Mouse (Mus musculus) neutrophil, adult 5-6 weeks (primary cell): ENCODE results near the gene Clmp. TPM values are rescaled to one million over a fixed set of nuclear protein-coding genes. Genes with fewer than 3 reads are reported as not detected.

Experiments used
- ATAC-seq: fragments of 151-379, 151-347 bp; 2 replicates; pipeline ENCODE4 v1.8.0; 2017; ENCODE audit warnings: mild to moderate bottlenecking, moderate TSS enrichment; ENCODE audit not compliant: insufficient number of reproducible peaks, poor library complexity, low FRiP score, severe bottlenecking; ENCODE audit errors: extremely low read depth
- total RNA-seq: library from RNA; stranded (forward); fragments of 200-1000 nt; gene quantifications from 2 replicates; pipeline ENCODE4 v1.2.3, GENCODE M21; 2017

Clmp gene
- total RNA-seq, 1 experiment from 2014 or later, result 0.81 TPM

GRCm38 (mm10) chr9:40727140-40727823, 41.5 kb downstream of the Clmp start:
- no peak for ATAC-seq

- ATAC-seq, result no peak
Measured at GRCm38 (mm10) chr9:40727824-40728495, 42.2 kb downstream of the Clmp start.

DNA sequence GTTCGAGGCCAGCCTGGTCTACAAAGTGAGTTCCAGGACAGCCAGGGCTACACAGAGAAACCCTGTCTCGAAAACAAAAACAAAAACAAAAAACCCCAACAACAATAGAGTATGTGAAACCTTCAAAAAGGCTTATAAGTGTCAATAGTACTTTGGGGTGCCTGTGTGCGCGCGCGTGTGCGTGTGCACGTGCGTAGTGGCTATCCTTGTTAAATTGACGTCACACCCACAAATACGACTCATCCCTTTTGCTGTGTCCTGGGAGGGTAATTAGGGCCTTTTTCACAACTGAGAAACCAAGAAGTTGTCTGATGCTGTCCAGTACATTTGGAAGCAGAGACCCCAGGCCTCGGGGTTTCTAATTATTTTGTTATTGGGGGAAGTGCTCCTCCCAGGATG, 44.5 kb downstream of the Clmp start:
- ATAC-seq, result no peak

DNA sequence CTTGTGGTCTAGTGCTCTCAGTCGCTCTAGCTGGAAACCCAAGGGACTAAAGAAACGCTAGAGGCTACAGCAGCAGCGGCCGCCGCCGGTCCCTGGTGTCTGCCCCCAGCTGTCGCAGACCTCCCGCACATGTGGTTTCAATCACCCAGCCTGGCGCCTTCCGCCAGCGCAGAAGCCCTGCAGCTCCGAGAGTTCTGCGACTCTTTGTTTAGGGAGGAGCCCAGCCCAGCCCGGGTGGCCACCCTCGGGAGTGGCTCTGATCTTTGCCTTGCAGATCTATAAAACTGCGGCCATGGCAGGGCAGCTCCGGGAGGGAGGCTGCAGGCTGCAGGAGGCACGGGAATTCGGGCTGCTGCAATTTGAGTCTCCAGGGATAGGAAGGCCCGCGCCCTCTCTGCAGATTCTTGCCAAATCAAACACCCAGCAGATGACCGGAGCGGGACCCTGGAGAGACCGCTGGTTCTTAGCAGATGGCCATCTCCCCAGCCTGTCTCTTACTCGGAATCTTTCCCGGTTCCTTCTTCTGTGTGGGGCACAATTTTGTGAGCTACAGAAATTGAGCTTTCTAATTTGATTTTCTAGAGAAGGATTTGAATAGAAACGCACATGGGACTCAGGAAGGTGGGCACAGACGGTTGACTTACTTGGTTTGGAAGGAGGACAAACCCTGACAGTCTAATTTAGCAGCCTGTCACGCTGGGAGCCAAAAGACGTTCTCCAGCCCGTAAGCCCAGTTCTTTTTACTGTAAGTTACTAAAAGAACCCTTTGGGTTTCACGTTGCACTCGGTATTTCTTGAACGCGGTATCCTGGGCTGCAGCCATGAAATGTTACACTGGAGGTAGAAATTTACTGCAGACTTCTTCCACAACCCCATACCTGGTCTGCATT, 45.2 kb downstream of the Clmp start:
- peak; percentile 23; the same call in 1 of the 2 replicates for ATAC-seq

- no peak for ATAC-seq
Measured at GRCm38 (mm10) chr9:40731591-40732048, 45.9 kb downstream of the Clmp start.

GRCm38 (mm10) chr9:40732302-40732701, 46.5 kb downstream of the Clmp start:
- no peak for ATAC-seq

DNA sequence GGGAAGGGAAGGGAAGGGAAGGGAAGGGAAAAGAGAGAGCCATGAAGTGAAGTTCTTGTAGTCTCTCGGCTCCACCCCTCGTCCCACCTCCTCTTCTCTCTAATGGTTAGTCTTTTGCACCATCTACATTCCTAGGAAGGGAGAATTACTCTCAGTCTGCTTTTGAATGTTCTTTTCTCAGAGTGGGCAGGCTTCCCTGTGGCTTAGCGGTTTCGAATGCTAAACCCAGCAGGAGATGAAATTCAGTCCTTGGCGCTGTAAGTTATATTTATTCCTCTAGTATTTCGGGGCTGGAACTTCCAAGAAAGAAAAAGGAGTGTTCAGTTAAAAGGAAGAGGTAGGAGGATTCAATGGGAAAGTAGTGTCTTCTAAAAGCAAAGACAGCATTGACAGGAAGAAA, 51.4 kb downstream of the Clmp start:
- ATAC-seq, result no peak

DNA sequence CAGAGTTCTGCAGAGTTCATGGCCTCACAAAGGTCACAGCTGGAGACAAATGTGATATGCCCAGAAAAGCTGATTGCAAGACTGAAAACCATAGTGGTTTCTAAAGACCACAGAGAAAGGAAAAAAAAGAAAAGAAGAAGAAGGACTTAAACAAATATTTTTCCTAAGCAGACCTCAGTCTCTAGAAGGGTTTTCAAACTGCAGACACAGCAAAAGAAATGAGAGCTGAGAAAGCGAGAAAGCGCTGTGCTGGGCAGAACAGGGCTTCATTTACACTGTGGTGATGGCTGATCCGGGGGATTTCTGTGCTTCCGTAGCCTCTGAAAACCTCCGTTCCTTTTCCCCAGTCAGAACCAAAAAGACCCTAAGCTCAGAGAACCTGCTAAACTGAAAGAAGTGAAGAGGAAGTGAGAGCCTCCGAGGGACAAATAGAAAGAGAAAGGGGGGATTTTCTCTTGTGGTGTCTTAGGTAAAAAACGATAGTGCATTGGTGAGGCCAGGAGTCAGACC, 57.8 kb downstream of the Clmp start:
- peak; percentile 53 for ATAC-seq

- ATAC-seq, result peak; percentile 39; the same call in 1 of the 2 replicates
Measured at GRCm38 (mm10) chr9:40744233-40744632, 58.5 kb downstream of the Clmp start.

GRCm38 (mm10) chr9:40746796-40747195, 61.0 kb downstream of the Clmp start:
- no peak for ATAC-seq

- no peak for ATAC-seq
Measured at GRCm38 (mm10) chr9:40747249-40747648, 61.5 kb downstream of the Clmp start.

- peak; percentile 49 for ATAC-seq
Measured at GRCm38 (mm10) chr9:40749832-40750620, 64.3 kb downstream of the Clmp start.

- no peak for ATAC-seq
Measured at GRCm38 (mm10) chr9:40751749-40752148, 66.0 kb downstream of the Clmp start.

DNA sequence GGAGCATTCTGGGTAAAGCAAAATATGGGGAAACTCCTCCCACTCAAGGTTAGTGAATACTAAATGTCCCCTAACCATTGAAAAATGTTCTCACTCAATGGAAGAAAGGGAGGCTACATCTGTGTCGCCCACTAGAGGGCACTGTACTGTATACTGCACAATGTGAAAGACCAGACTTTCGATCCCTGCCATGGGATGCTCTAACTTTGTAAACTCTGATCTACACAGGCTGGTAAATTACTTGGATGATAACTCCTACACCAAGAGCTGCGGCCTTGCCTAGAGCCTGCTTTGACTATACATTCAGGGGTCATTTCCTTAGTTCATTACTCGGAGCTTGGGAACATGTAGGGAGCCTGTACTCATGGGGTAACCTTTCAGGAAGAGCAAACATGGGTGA, 70.6 kb downstream of the Clmp start:
- ATAC-seq, result peak; percentile 71

- peak; percentile 43; the same call in 1 of the 2 replicates for ATAC-seq
Measured at GRCm38 (mm10) chr9:40757105-40757626, 71.4 kb downstream of the Clmp start.

GRCm38 (mm10) chr9:40757685-40758270, 72.0 kb downstream of the Clmp start:
- peak; percentile 86 for ATAC-seq

DNA sequence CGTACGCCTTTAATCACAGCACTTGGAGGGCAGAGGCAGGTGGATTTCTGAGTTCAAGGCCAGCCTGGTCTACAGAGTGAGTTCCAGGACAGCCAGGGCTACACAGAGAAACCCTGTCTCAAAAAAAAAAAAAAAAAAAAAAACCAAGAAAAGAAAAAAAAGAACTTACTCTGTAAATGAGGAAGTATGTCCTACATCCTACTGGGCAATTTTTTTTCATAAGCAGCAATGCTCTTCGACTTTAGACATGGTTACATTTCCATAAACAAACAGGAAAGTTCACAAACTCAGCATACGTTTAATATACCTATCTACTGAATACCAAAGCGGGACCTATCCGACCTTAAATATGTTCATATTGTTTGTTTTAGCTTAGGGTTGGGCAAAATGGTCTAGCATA, 76.6 kb downstream of the Clmp start:
- no peak for ATAC-seq
